Mouse (Mus musculus) adrenal gland, postnatal 14 days (tissue): ENCODE results near the gene Fthl17f. TPM values are rescaled to one million over a fixed set of nuclear protein-coding genes. Genes with fewer than 3 reads are reported as not detected.
"Not testable (repeated sequence)": the region's sequence is repeated elsewhere in the genome, so short reads cannot be mapped to it uniquely, and the experiment has no call there.

Experiments used
- DNase-seq: peaks from one replicate; pipeline ENCODE4 v3.0.0; 2021; ENCODE audit warnings: mixed read lengths
- long read RNA-seq, 2 experiments: library from polyadenylated mRNA; stranded (forward); transcript quantifications; one replicate each; pipeline ENCODE4 v2.0.0; 2021
- total RNA-seq: library from RNA; stranded (reverse); gene quantifications from 2 replicates; pipeline ENCODE4 v1.2.3, GENCODE M21; 2021

The Fthl17f gene
- total RNA-seq = not detected in 2 replicates
- long read RNA-seq, experiment 1 = 0 reads
- long read RNA-seq, experiment 2 = 0 reads

- not testable (repeated sequence) for DNase-seq
Observed at GRCm38 (mm10) chrX:9062715-9063114, at the start of gene Fthl17f. Gene Fthl17f, plus strand, starts transcription at chrX:9063015.

GRCm38 (mm10) chrX:9016079-9016478 lies 46.7 kb upstream of the Fthl17f start:
- no peak for DNase-seq

- DNase-seq = no peak
Observed at GRCm38 (mm10) chrX:9019481-9019880, 43.3 kb upstream of the Fthl17f start.

GRCm38 (mm10) chrX:9033193-9033592 lies 29.6 kb upstream of the Fthl17f start, which contains the start of gene Fthl17e:
Gene Fthl17e, plus strand, starts transcription at chrX:9033493.
- DNase-seq = not testable (repeated sequence)

- DNase-seq = not testable (repeated sequence)
Observed at GRCm38 (mm10) chrX:9041611-9042010, 21.2 kb upstream of the Fthl17f start.

GRCm38 (mm10) chrX:9060952-9061351 lies 1.9 kb upstream of the Fthl17f start:
- peak; percentile 83 for DNase-seq

- no peak for DNase-seq
Observed at GRCm38 (mm10) chrX:9062101-9062500, 714 bp upstream of the Fthl17f start.

- DNase-seq = peak; percentile 17
Observed at GRCm38 (mm10) chrX:9077699-9078098, 14.9 kb downstream of the Fthl17f start.

GRCm38 (mm10) chrX:9095066-9095465 lies 32.3 kb downstream of the Fthl17f start:
- DNase-seq = not testable (repeated sequence)

GRCm38 (mm10) chrX:9104262-9104661 lies 41.4 kb downstream of the Fthl17f start, which contains the start of gene 4930402K13Rik:
Gene 4930402K13Rik, plus strand, starts transcription at chrX:9104562.
- no peak for DNase-seq

- no peak for DNase-seq
Observed at GRCm38 (mm10) chrX:9110381-9110780, 47.6 kb downstream of the Fthl17f start.

Other genes starting within 250 kb of the Fthl17f start
- not detected in 2 replicates for gene Gm6592, start 219.0 kb upstream of the Fthl17f start, total RNA-seq
- gene Gm5751, start 188.8 kb upstream of the Fthl17f start, total RNA-seq = not detected in 2 replicates
- gene B630019K06Rik, start 170.6 kb upstream of the Fthl17f start, total RNA-seq = 7.9 and 8.0 TPM in 2 replicates
- gene Fthl17b, start 100.0 kb upstream of the Fthl17f start, total RNA-seq = not detected in 2 replicates
- gene Fthl17c, start 86.5 kb upstream of the Fthl17f start, total RNA-seq = not detected in 2 replicates
- gene Fthl17d, start 76.3 kb upstream of the Fthl17f start, total RNA-seq = not detected in 2 replicates
- gene Fthl17e, start 29.5 kb upstream of the Fthl17f start, total RNA-seq = not detected in 2 replicates
- not detected in 2 replicates for gene 4930402K13Rik, start 41.5 kb downstream of the Fthl17f start, total RNA-seq
- gene Lancl3, start 136.9 kb downstream of the Fthl17f start, total RNA-seq = 1.9 and 2.7 TPM in 2 replicates
- not detected in 2 replicates for gene Gm14862, start 193.9 kb downstream of the Fthl17f start, total RNA-seq
- gene Xk, start 209.7 kb downstream of the Fthl17f start, total RNA-seq = 2.1 and 2.9 TPM in 2 replicates
- not detected in 2 replicates for gene H2al1m, start 220.7 kb downstream of the Fthl17f start, total RNA-seq